ENCODE assay signal across 11 mouse cellular contexts in genomic region chr13:60508054-60508453, GRCm38 (mm10).
A peak's percentile ranks its signal among the peaks of the same experiment; 100 is the strongest.
DNase-seq lines count a peak whose midpoint lies in the region; ATAC-seq and TF ChIP-seq lines count a peak whose summit lies in the region.
"Had no signal": no experiment of that assay in that cellular context is flagged by ENCODE, and none has a peak within 500 bp of the region (broad histone marks: within the 10 kb centered on the region; RNA-seq: fewer than 3 reads in every experiment).

No protein-coding gene starts in this region.

- no peak for TF ChIP-seq CTCF in kidney, adult 2 months (conservative IDR thresholded peaks at IDR 0.05; ENCODE audit: insufficient read depth, insufficient read length, low read depth, low read length)

- no peak for TF ChIP-seq POLR2A in kidney, adult 2 months (IDR thresholded peaks at IDR 0.05; ENCODE audit: low read depth, low read length)

- no peak overlapping the region for H3K4me3 ChIP-seq in kidney, adult 2 months (ENCODE audit: insufficient read depth, low read depth, low read length)
- H3K4me3 ChIP-seq in kidney, embryonic 15.5 days (replicated peaks) = no peak overlapping the region
- H3K4me3 ChIP-seq: megakaryocyte, embryonic 14.5 days had no signal

- peak overlapping the region; percentile 64; the same call in 1 of the 2 replicates for H3K27ac ChIP-seq in kidney, adult 2 months (ENCODE audit: insufficient read depth, low read depth, low read length)
- H3K27ac ChIP-seq in kidney, embryonic 15.5 days = no peak overlapping the region

- intact Hi-C loops in heart, postnatal 25 days (cut with DNase I) = no loop called here

- ATAC-seq in kidney, embryonic 15.5 days (replicated peaks; ENCODE audit: low FRiP score) = no peak
- no peak for ATAC-seq in erythroblast, adult 5-6 weeks (replicated peaks; ENCODE audit: low FRiP score, poor library complexity, severe bottlenecking)

- H3K27me3 ChIP-seq in kidney, adult 2 months (replicated peaks; ENCODE audit: control insufficient read depth, insufficient read depth, low read length) = no peaks in the 10 kb centered on the region
- H3K27me3 ChIP-seq in kidney, embryonic 15.5 days = no peaks in the 10 kb centered on the region
- H3K27me3 ChIP-seq: megakaryocyte, embryonic 14.5 days had no signal

- H3K9me3 ChIP-seq in kidney, embryonic 15.5 days (replicated peaks) = 0 out of 2 replicates have a peak, but pooled peaks cover 2% of the 10 kb centered on the region

- H3K4me2 ChIP-seq in kidney, embryonic 15.5 days = no peak overlapping the region

- 70% methylated on average over 4 of the region's 4 CpGs for WGBS in kidney, adult 2 months
- 54% methylated on average over 4 of the region's 4 CpGs for whole genome bisulfite sequencing in kidney, embryonic 15.5 days

- H3K4me1 ChIP-seq in kidney, adult 2 months (ENCODE audit: control insufficient read depth, insufficient read depth, low read length) = no peaks in the 10 kb centered on the region
- peaks cover 3% of the 10 kb centered on the region; the same call in 1 of the 2 replicates for H3K4me1 ChIP-seq in kidney, embryonic 15.5 days
- H3K4me1 ChIP-seq: megakaryocyte, embryonic 14.5 days had no signal

- no peaks in the 10 kb centered on the region for H3K36me3 ChIP-seq in kidney, adult 2 months (ENCODE audit: control insufficient read depth, insufficient read depth, low read length)
- H3K36me3 ChIP-seq in kidney, embryonic 15.5 days = no peaks in the 10 kb centered on the region

- DNase-seq in kidney, adult 2 months = peak; percentile 62
- DNase-seq in embryo, embryonic 10.5 days (ENCODE audit: low spot score) = peak; percentile 58
- DNase-seq in heart, postnatal 25 days (ENCODE audit: low spot score) = peak; percentile 26
- peak; percentile 34 for DNase-seq in lung, postnatal 14 days
- no peak for DNase-seq in T-cell, adult 2 months (ENCODE audit: low spot score)
- DNase-seq in left cerebral cortex, adult 11 months (ENCODE audit: low spot score) = no peak
- DNase-seq: right cerebral cortex, postnatal 25 days; thymus, adult 18-20 months had no signal

- H3K9ac ChIP-seq in kidney, embryonic 15.5 days = no peak overlapping the region

Comparison
In these comparisons a context has a peak if more than half of its experiments do, and no peak if none do; other contexts are left out.
1. DNase-seq: peak in kidney, adult 2 months (single experiment), embryo, embryonic 10.5 days (single experiment), heart, postnatal 25 days (single experiment) and lung, postnatal 14 days (single experiment); none in T-cell, adult 2 months (single experiment) and left cerebral cortex, adult 11 months (single experiment).